Comparison of ENCODE assay signal across 19 mouse cellular contexts in the genomic region with DNA sequence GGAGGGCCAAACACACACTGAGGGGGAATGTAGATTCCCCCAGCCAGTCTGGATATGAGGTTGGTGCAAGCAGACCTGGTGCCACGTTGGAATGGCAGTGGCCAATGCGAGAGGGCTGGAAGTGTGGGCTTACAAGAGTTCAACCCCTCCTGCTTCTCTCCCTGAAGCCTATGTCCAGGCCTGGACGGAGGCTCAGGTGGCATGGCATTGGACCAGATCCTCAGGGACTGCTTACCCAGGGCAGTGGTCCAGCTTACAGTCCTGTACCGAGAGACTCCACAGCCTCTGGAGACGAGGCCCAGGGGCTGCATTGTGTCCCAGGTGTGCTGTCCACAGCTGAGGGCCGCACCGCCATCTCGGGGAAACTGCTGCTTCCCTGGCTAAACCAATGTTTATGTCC.
A peak's percentile ranks its signal among the peaks of the same experiment; 100 is the strongest.
DNase-seq lines count a peak whose midpoint lies in the region; ATAC-seq lines count a peak whose summit lies in the region.
"Had no signal": no experiment of that assay in that cellular context is flagged by ENCODE, and none has a peak within 500 bp of the region (broad histone marks: within the 10 kb centered on the region; RNA-seq: fewer than 3 reads in every experiment).

No protein-coding gene starts in this region.

- H3K9me3 ChIP-seq in hindbrain, embryonic 10.5 days, result no peaks in the 10 kb centered on the region
- no peaks in the 10 kb centered on the region for H3K9me3 ChIP-seq in hindbrain, embryonic 12.5 days (replicated peaks)
- H3K9me3 ChIP-seq: embryonic facial prominence, embryonic 10.5 days; embryonic facial prominence, embryonic 12.5 days; forebrain, embryonic 13.5 days; forebrain, embryonic 15.5 days had no signal

- 83% methylated on average over 8 of the region's 8 CpGs for WGBS in hindbrain, embryonic 10.5 days
- WGBS in hindbrain, embryonic 12.5 days, result 69% methylated on average over 8 of the region's 8 CpGs

- no peak overlapping the region for H3K4me2 ChIP-seq in hindbrain, embryonic 12.5 days (replicated peaks)
- H3K4me2 ChIP-seq: embryonic facial prominence, embryonic 12.5 days; forebrain, embryonic 13.5 days; forebrain, embryonic 15.5 days had no signal

- H3K9ac ChIP-seq in hindbrain, embryonic 12.5 days, result no peak overlapping the region
- H3K9ac ChIP-seq: embryonic facial prominence, embryonic 12.5 days; forebrain, embryonic 13.5 days; forebrain, embryonic 15.5 days; forebrain, postnatal 0 days had no signal

- ATAC-seq in hindbrain, embryonic 12.5 days (ENCODE audit: low FRiP score), result no peak
- ATAC-seq: activated CD4-positive, CD25-positive, alpha-beta regulatory T cell, adult 4 months; forebrain, embryonic 13.5 days; forebrain, embryonic 15.5 days; forebrain, postnatal 0 days; Patski had no signal

- H3K27ac ChIP-seq in hindbrain, embryonic 10.5 days, result 0 out of 2 replicates have a peak overlapping the region, but pooled peaks have one; percentile 19
- no peak overlapping the region for H3K27ac ChIP-seq in hindbrain, embryonic 12.5 days
- H3K27ac ChIP-seq: embryonic facial prominence, embryonic 10.5 days; embryonic facial prominence, embryonic 12.5 days; forebrain, embryonic 13.5 days; forebrain, embryonic 15.5 days had no signal

- H3K4me1 ChIP-seq in hindbrain, embryonic 10.5 days (replicated peaks), result peaks cover 43% of the 10 kb centered on the region
- H3K4me1 ChIP-seq in hindbrain, embryonic 12.5 days, result peaks cover 13% of the 10 kb centered on the region
- H3K4me1 ChIP-seq: forebrain, embryonic 13.5 days; forebrain, embryonic 15.5 days had no signal

- DNase-seq in cerebellum, adult 9-11 months, result peak; percentile 39
- no peak for DNase-seq in cerebellum, adult 11 months
- no peak for DNase-seq in hindbrain, embryonic 10.5 days (ENCODE audit: low spot score)
- peak; percentile 69 for DNase-seq in skeletal muscle tissue, adult 2 months (ENCODE audit: low read depth, low spot score)
- DNase-seq in liver, result no peak
- DNase-seq: adrenal gland, adult 8-10 months; adrenal gland, postnatal 14 days; cerebellum, adult 18-20 months; cerebellum, adult 9-10 months; cerebellum, postnatal 14 days; cerebellum, postnatal 36 days; forebrain, postnatal 0 days had no signal

- no peaks in the 10 kb centered on the region for H3K36me3 ChIP-seq in hindbrain, embryonic 10.5 days
- H3K36me3 ChIP-seq in hindbrain, embryonic 12.5 days, result no peaks in the 10 kb centered on the region
- H3K36me3 ChIP-seq: embryonic facial prominence, embryonic 10.5 days; embryonic facial prominence, embryonic 12.5 days; forebrain, embryonic 15.5 days had no signal

- H3K4me3 ChIP-seq in hindbrain, embryonic 10.5 days, result no peak overlapping the region
- H3K4me3 ChIP-seq in hindbrain, embryonic 12.5 days, result no peak overlapping the region
- H3K4me3 ChIP-seq: embryonic facial prominence, embryonic 10.5 days; embryonic facial prominence, embryonic 12.5 days; forebrain, embryonic 13.5 days; forebrain, embryonic 15.5 days had no signal

- peaks cover 2% of the 10 kb centered on the region; the same call in 1 of the 2 replicates for H3K27me3 ChIP-seq in hindbrain, embryonic 10.5 days (ENCODE audit: insufficient read depth, poor library complexity, severe bottlenecking)
- no peaks in the 10 kb centered on the region; the same call in 1 of the 2 replicates for H3K27me3 ChIP-seq in hindbrain, embryonic 12.5 days
- H3K27me3 ChIP-seq: embryonic facial prominence, embryonic 12.5 days; forebrain, embryonic 13.5 days; forebrain, embryonic 15.5 days; Patski had no signal

Comparison
In these comparisons a context has a peak if more than half of its experiments do, and no peak if none do; other contexts are left out.
1. DNase-seq: peak in cerebellum, adult 9-11 months (single experiment) and skeletal muscle tissue, adult 2 months (single experiment); none in cerebellum, adult 11 months (single experiment), hindbrain, embryonic 10.5 days (single experiment) and liver (single experiment).